Mouse (Mus musculus): Measurements from ENCODE around the gene Snx27.
A peak's percentile ranks its signal among the peaks of the same experiment; 100 is the strongest.

Gene Snx27

DNA sequence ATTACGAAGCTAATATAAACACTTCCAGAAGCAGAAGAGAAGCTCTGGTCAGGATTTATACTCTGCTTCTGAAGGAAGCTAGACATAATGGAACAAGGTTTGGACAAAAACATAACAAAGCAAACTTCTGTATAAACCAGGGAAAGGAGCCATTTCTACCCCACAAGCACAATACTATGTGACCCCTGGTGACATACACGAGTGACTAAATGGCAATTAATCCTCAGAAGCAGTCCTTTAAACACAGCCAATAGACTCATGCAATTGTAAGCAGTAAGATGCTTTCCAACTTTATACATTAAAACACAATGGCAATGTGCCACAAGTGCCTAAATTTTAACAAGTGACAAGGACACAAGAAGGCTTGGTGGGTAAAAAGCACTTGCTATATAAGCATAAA is 15.3 kb downstream of the Snx27 start:
- DNase-seq (ENCODE audit: low read depth, low spot score) = no peak

DNA sequence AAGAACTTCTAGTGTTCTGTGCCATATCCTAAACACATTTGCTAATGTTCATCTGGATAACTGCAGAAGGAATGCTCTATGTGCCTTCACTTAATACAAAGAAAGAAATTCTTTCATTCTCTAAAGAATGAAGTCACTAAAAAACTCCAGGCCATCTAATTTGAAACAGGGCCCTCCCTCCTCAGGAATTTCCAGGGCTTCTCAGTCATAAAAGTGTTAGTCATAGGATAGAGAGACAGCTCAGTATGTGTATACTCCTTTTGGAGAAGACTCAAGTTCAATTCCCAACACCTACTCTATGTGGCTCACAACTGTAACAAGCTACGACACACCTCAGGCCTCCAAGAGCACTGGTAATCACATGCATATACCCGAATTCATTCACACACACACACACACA is 17.0 kb downstream of the Snx27 start:
- DNase-seq (ENCODE audit: low read depth, low spot score) = peak; percentile 21

DNA sequence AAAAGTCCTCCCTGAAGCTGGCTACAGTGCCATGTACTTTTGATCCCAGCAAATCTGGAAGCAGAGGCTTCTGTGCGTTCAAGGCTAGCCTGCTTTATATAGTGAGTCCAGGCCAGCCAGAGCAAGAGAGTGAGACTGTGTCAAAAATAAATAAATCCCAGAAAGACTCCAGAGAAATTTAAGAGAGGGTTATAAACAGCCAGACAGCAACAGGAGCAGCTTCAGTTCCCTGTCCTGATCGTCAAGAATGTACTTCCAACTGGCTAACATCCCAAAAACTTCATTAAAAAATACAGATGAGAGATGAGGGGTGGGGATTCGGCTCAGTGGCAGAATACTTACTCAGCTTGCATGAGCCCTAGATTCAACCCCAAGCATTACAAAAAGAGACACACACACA is 17.4 kb downstream of the Snx27 start:
- peak; percentile 21 for DNase-seq (ENCODE audit: low read depth, low spot score)

DNA sequence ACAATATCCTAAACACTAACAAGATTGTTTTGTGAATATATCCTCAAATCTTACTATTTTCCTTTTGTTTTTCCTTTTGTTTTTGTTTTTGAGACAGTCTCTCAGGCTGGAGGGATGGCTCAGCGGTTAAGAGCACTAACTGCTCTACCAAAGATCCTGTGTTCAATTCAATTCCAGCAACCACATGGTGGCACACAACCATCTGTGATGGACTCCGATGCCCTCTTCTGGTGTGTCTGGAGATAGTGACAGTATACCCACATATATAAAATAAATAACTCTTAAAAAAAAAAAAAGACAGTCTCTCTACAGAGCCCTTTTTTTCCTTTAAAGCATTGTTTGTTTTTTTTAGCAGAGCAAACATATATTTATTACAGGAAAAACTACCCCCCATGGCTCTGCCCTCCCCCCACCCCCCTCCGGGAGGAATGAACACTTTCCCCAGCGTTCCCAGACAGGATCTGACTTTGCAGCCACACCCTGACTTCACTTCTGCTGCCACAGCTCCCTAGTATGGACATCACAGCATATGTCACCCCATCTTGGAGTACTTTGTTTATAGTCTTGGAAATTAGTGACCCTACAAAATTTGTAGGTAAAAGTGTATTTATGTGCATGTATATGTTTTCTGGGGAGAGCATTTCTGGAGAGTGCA is 18.0 kb downstream of the Snx27 start:
- no peak for DNase-seq (ENCODE audit: low read depth, low spot score)

DNA sequence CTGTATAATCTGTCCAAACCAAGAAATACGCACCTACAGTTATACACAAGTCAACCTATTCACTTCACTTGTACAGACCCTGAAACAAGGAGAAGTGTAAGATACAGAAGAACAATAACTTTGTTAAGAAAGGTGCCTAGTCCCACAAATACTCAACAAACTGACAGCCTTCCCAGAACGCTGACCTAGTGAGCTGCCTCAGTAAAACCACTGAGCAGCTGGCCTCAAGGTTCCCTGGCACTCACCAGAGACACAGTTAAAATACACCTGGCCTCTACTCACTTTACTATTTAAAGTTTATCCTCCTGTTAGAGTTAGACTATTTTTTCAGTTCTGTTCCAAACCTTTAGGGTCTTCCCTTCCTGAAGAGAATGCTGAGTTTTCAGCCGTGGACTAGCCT is 19.4 kb downstream of the Snx27 start:
- DNase-seq (ENCODE audit: low read depth, low spot score) = no peak

DNA sequence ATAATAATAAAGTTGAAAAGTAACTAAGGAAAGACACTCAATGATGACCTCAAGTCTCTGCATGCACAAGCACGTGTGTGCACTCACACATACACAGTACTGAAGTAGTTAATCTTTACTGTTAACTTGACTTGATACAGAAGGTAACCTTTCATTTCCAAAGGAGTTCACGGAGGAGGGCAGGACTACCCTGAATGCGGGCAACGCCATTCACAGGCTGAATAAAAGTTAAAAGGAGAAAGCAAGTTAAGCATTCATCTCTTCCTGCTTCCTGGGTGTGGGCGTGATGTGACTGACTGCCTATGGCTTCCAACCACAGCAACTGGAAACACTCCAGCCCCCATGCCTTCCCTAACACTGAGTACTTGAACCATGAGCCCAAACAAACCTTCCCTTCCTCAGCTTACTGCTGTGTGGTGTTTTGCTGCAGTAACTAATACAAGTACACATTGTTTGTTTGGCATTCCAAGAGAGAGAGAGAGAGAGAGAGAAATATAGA is 22.5 kb downstream of the Snx27 start:
- DNase-seq (ENCODE audit: low read depth, low spot score) = no peak

DNA sequence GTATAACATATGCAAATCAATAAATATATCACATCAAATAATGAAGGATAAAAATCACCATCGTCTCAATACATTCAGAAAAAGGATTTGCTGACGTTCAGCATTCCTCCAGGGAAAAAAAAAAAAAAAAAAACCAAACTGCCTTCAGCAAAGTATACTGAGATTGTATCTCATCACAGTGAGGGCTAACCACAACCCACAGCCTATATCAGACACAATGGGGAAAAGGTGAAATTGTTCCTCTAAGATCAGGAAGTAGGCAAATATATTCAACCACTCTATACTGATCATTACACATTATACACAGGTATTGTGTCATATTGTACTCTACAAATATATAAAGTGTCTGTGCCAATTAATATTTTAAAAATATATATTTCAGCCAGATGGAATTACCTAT is 33.5 kb downstream of the Snx27 start:
- no peak for DNase-seq (ENCODE audit: low read depth, low spot score)

DNA sequence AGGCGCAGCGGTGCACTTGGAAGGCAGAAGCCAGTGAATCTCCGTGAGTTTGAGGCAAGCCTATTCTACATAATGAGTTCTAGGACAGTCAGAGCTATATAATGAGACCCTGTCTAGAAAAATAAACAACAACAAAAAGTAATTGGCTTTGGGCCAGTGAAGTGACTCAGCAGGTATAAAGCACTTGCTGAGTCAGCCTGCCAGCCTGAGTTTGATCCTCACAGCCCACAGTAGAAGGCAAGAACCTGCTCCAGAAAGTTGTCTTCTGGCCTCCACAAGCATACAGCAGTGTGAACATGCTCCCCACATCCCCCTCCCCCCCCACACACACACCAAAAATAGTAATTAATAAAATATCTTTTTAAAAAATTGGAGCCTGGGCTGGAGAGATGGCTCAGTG is 45.3 kb downstream of the Snx27 start:
- DNase-seq (ENCODE audit: low read depth, low spot score) = peak; percentile 3

DNA sequence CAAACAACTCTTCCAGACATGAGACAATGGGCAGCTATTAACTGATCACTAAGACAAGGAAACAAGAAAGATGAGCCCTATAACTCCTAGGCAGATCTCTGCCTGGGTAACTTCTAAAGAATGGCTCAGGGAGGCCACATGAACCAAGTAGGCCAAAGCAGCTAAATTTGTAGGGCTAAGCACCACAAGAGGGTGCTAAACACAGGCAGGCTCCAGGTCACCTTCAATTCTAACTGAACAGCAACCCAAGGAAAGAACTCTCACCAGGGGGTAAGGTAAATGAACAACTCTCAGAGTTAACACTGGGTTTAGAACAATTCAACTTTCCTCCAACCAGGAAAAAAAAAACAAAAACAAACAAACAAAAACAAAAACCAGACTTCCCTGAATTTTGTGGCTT is 48.5 kb downstream of the Snx27 start:
- DNase-seq (ENCODE audit: low read depth, low spot score) = peak; percentile 43

DNA sequence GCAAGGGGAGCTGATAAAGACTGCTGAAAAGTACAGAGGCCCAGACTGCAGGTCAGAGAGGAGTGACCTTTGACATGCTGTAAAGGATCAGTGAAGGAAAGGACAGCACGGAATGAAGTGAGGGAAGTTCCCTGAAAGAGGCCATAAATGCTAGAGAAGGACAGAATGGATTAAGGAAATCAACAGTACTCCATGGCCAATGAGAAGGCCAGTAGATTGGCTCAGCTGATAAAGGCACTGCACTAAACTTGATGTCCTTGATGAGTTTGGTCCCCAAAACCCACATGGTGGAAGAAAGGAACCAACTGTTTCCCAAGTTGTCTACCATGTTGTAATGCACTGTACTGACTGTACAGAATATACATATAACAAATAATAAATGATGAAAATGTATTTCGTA is 55.8 kb downstream of the Snx27 start:
- DNase-seq (ENCODE audit: low read depth, low spot score) = no peak

DNA sequence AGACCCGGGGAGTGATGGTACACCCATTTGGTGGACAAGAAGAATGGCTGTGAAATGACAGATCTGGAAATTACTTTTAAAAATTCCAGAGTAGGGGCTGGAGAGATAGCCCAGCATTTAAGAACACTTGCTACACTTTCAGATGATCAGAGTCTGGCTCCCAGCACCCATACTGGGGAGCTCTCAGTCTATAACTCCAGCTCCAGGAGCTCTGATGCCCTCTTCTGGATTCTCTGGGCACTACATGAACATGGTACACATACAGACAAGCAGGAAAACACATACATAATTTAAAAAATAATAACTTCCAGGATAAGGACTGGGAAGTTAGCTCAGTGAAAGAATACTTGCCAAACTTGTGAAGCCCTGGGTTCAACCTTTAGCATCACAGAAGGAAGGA is 75.9 kb downstream of the Snx27 start:
- no peak for DNase-seq (ENCODE audit: low read depth, low spot score)

DNA sequence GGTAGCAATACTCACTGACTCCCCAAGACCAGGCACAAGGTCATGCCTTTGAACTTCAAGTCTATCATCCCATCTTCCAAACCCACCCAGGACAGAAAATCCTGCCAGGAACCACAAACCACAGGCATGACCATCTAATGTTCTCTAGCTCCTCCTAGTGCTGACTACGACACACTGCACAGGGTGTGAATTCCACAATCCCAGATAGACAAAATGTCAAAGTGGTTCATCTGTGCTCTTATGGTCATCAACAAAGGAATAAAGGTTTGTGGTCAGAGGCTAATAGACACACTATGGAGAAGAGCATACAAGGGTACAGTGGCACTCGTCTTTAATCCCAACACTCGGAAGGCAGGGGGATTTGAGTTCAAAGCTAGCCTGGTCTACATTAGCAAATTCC is 80.3 kb downstream of the Snx27 start:
- DNase-seq (ENCODE audit: low read depth, low spot score) = peak; percentile 16

DNA sequence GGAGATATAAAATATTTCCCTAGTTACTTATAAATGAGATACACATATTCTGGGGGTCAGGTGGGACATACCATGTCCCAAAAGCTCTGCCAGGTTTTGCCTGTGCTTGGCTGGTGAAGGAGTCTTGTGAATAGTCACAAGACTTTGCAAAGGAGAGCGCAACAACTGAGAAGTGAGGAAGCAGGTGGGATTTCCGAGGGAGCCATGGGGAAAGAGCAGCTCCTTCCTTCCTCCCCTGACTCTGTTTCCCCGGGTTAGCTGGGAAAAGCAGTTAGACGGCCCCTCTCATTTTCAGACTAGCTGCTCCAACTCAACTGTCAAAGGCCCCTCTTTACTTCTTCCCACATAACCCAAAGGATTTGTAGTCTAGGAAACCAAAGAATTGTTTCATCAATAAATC is 85.4 kb downstream of the Snx27 start:
- no peak for DNase-seq (ENCODE audit: low read depth, low spot score)

DNA sequence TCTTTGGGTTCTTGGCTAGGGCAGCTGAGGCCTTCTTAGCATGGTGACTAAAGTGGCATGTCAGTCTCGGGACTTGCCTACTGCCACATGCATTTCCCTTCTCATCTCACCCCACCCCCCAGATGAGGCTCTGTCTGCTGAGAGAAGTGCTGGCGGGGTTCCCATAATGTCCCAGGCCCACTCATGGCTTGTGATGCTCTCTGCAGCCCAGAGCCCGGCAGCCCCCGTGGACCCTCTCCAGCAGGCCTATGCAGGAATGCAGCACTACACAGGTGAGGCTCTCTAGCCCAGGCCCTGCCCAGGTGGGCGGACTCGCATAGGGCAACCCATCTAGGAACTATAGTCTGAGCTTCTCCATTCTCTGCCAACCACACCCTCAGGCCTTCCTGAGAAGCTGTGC is 94.9 kb downstream of the Snx27 start:
- no peak for DNase-seq (ENCODE audit: low read depth, low spot score)

DNA sequence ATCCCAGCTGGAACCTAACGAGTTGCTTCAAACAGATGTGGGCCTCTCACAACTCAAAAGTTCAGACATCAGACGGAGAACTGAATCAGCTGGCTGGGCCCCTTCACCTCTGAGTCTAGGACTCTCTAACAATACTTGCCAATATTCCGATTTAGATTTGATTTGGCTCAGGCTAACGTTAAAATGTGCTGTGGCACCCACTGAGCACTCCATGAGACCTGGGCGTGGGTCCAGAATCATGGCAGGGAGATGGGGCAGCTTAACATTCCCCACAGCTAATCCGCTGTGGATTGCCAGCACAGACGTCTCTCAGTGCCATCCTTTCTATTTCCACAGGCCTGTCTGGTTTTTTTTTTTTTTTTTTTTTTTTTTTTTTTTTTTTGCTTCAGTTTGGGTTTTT is 96.6 kb downstream of the Snx27 start:
- no peak for DNase-seq (ENCODE audit: low read depth, low spot score)

DNA sequence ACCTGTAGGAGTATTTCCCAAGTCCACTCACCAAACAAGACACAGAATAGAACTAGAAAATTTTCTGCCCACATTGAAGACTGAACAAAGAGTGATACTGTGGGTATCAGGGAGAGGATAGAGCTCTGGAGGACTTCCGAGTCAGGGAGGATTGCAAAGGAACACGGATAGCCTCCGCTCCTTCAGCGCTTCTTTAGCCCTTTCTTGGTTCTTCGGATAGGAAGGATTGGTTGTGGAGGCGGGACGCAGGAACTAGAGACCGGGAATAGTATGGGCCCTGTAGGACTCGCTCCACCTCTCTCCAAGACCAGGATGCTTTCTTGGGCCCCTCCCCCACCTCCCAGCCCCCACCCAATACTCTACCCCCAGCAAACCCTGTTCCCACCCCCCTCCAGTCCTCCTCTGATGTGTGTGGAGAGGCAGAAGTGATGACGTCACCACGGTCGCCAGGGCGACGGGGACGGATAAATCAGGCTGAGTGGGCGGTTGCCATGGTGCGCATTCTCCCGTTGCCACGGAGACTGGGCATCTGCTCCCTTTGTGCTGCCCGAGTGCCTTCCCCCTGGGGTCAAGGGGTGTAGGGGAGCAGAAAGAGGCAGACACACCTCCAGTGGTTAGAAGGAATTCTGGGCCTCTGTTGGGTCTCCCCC is 98.6 kb downstream of the Snx27 start:
- DNase-seq (ENCODE audit: low read depth, low spot score) = no peak

DNA sequence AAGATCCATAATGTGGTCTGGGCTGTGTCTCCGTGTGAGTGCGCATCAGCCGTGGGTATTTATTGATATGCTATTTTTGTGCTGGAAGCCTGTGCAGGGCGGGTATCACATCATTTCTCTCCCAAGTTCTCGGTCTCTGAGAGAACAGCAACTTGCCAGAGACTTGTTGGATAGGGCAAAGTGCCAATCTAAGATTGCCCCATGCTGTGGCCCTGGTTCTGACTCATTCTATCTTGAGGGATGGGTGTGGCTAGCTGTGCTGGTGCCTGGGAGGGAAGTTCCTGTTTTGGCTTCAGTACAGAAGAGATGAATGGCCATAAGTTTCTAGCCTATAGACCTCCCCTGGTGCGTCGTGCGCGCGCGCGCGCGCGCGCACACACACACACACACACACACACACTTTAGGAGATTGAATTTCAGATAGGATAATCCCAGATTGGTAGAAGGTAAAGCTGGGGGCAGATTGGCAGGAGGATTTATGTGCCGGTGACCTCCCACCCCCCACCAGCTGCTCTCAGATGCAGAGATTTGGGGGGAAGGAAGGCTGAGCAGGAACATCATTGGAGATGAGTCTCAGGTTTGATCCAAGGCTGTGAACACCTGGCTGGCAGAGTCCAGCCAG is 99.6 kb downstream of the Snx27 start:
- DNase-seq (ENCODE audit: low read depth, low spot score) = peak; percentile 57

DNA sequence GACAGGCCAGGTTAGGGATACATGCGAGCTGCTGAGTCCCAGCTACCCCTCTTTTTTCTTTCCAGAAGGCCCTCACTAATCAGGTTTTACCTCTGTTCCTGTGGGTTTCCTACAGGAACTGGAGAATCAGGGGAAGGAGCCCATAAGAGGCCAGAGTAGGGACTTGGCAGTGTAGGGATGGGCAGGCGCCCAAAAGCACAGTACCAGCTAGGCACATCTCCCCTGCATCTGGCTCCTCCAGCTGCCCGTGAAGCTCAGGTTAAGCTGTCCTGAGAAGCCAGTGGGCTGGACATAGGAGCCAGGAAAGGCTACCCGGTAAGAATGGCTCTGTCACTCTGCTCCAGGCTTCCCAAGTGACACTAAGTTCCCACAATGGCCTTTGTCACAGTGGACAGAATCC is 101.1 kb downstream of the Snx27 start:
- peak; percentile 57 for DNase-seq (ENCODE audit: low read depth, low spot score)

DNA sequence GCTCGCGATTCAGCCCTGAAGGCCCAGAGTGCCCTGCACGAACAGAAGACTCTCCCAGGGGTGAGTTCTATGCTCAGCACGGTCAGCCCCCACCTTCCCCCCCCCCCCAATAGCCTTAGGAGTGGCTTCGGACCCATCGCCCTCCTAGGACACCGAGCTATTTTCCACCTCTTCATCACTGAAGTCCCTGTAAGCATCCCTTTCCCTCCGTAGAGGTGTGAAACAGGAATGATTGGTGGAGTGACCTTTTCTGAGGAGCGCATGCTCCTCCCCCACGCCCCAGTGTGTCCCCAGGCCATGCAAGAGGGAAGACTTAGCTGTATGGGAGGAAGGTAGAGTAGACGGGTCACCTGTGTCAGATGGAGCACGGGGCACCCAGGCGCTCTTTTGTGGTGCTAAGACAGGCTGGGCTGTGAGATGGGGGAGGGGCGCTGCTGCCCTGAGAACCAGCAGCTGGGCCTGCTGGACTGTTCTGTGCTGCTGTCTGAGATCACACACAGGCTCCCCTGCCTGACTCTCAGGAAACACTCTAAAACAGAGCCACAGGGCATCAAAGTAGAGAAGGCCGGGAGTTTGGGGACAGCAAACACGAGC is 102.1 kb downstream of the Snx27 start, which contains the start of gene Riiad1:
TSS of gene Riiad1 (minus strand) at position 51 of the 594 bp plus-strand sequence.
- DNase-seq (ENCODE audit: low read depth, low spot score) = no peak

DNA sequence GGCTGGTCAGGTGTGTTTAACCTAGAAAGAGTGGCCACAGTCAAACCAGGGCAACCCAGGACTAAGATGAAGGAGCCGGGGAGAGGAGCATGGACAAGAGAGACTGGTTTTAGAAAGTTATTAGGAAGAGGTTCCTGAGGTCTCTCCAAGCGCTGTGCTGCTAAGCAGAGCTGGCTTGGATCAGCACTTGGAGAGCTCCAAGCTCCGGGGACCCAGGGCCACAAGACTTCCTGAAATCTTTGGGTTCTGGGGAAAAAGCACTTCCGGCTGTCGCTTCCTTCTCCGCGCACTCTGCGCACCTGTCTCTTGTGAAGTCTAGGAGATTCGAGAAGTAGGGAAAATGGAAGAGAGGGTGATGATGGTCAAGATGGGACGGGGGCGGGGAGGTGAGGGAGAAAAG is 103.0 kb downstream of the Snx27 start:
- no peak for DNase-seq (ENCODE audit: low read depth, low spot score)

DNA sequence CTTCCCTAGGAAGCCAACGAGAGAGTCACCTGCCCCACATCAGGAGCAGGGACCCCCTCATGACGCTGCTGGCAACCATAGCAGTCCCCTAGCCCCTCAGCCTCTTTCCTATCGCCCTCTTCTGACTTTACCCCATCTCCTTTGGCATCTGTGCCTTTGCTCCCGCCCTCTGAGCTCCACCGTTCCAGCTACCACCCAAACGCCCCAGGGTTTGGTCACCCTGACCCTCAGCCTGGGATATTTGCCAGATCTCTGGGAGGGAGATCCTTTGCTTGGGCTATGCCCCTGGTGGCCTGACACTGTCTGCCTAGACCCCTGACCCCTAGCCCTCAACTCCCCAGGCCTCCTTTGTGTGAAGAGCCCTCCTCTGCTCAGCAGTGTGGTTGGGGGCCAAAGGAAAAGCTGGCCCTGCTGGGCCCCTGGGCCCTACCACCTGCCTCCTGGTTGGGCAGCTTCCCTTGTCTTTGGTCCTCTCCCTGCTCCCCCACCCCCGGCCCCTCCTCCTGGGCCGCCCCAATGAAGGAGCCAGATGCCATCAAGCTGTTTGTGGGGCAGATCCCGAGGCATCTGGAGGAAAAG is 103.8 kb downstream of the Snx27 start:
- no peak for DNase-seq (ENCODE audit: low read depth, low spot score)

DNA sequence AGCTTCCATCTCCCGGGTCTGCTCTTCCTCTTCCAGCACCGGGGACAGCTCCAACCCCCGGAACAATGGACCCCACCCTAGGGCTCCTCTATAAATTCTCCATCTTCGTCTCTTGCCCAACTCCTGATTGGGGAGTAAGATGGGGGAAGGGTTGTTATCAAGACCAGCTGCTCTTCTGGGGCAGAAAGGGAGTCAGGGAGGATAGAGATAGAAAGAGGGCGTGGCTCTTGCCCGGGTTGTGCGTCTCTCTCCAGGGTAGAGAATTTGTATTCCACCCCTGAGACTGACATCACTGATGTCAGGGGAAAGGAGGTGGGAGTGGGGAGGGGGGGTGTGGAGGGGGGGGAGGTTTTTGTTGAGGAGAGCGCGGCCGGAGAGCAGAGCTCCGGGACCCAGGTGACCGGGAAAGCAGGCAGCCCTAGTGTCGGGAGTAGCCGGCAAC is 104.5 kb downstream of the Snx27 start, which contains the start of gene Celf3:
TSS of gene Celf3 (plus strand) at position 315 of the 442 bp plus-strand sequence.
- DNase-seq (ENCODE audit: low read depth, low spot score) = no peak
